Comparison of ENCODE assay signal across 21 mouse cellular contexts in genomic region chr17:56999414-56999813, GRCm38 (mm10). TPM values are rescaled to one million over a fixed set of nuclear protein-coding genes. Genes with fewer than 3 reads are reported as not detected.
DNase-seq lines count a peak whose midpoint lies in the region; TF ChIP-seq lines count a peak whose summit lies in the region.
"Had no signal": no experiment of that assay in that cellular context is flagged by ENCODE, and none has a peak within 500 bp of the region (broad histone marks: within the 10 kb centered on the region; RNA-seq: fewer than 3 reads in every experiment).

No protein-coding gene starts in this region.

- no peaks in the 10 kb centered on the region for H3K79me2 ChIP-seq in myocyte (ENCODE audit: control insufficient read depth, insufficient read depth)

- H3K4me2 ChIP-seq in myocyte (ENCODE audit: low read depth), result no peak overlapping the region
- H3K4me2 ChIP-seq: embryonic facial prominence, embryonic 12.5 days; forebrain, embryonic 15.5 days; heart, embryonic 11.5 days; heart, embryonic 15.5 days; hindbrain, embryonic 14.5 days; intestine, embryonic 15.5 days had no signal

- no peak for TF ChIP-seq POLR2A in myocyte (IDR thresholded peaks at IDR 0.05; ENCODE audit: insufficient read length, low read depth)

- H3ac ChIP-seq in myocyte (ENCODE audit: control insufficient read depth, insufficient read length), result no peak overlapping the region

- no peaks in the 10 kb centered on the region for H3K36me3 ChIP-seq in myocyte (ENCODE audit: control insufficient read depth, insufficient read depth)

- H3K27me3 ChIP-seq in myocyte (ENCODE audit: control insufficient read depth, insufficient read depth, insufficient read length), result no peaks in the 10 kb centered on the region
- H3K27me3 ChIP-seq: embryonic facial prominence, embryonic 12.5 days; forebrain, embryonic 15.5 days; heart, embryonic 15.5 days; intestine, embryonic 15.5 days had no signal

- DNase-seq in adrenal gland, adult 2 months, result peak; percentile 77
- no peak for DNase-seq in adrenal gland, adult 8-10 months
- DNase-seq in heart, adult 11 months, result peak; percentile 87
- no peak for DNase-seq in heart, adult 8-10 months (ENCODE audit: low spot score)
- peak; percentile 37 for DNase-seq in ovary, postnatal 36 days (ENCODE audit: low spot score)
- no peak for DNase-seq in ovary, postnatal 14 days (ENCODE audit: low spot score)
- no peak for DNase-seq in kidney, adult 8-10 months
- DNase-seq: gastrocnemius, postnatal 36 days; heart, adult 18-20 months; kidney, adult 18-20 months had no signal

- H3K4me3 ChIP-seq in myocyte, result no peak overlapping the region
- H3K4me3 ChIP-seq: embryonic facial prominence, embryonic 12.5 days; forebrain, embryonic 15.5 days; heart, embryonic 15.5 days; hindbrain, embryonic 10.5 days; intestine, embryonic 15.5 days had no signal

TF ChIP-seq in myocyte, 11 proteins besides CTCF, POLR2A, EP300 and RAD21:
- TF ChIP-seq TCF12 (IDR thresholded peaks at IDR 0.05; ENCODE audit: insufficient read depth, poor library complexity, severe bottlenecking), result no peak
- no peak for TF ChIP-seq MAX (IDR thresholded peaks at IDR 0.05; ENCODE audit: low read depth)
- no peak for TF ChIP-seq SRF (IDR thresholded peaks at IDR 0.05; ENCODE audit: control insufficient read depth, insufficient read length, low read depth)
- TF ChIP-seq CEBPB (IDR thresholded peaks at IDR 0.05; ENCODE audit: insufficient read depth, poor library complexity, severe bottlenecking), result no peak
- TF ChIP-seq MYOG (IDR thresholded peaks at IDR 0.05; ENCODE audit: control insufficient read depth in 1 of 3, insufficient read depth in 1 of 3, insufficient read length in 2 of 3, low read depth in 2 of 3), result peak in 2 of 3 experiments; percentile 61 to 90
- TF ChIP-seq REST (IDR thresholded peaks at IDR 0.05; ENCODE audit: insufficient read depth, insufficient read length), result no peak
- TF ChIP-seq POLR2AphosphoS2 (IDR thresholded peaks at IDR 0.05; ENCODE audit: insufficient read length, low read depth), result no peak
- no peak for TF ChIP-seq USF1 (IDR thresholded peaks at IDR 0.05; ENCODE audit: low read depth)
- no peak for TF ChIP-seq E2F4 (IDR thresholded peaks at IDR 0.05; ENCODE audit: insufficient read depth)
- TF ChIP-seq TCF3 (IDR thresholded peaks at IDR 0.05; ENCODE audit: insufficient read length, low read depth), result peak; percentile 33
- TF ChIP-seq MYOD1 (IDR thresholded peaks at IDR 0.05; ENCODE audit: control insufficient read depth in 1 of 3, insufficient read length in 2 of 3, low read depth in 2 of 3), result peak in 2 of 3 experiments; percentile 58 to 81

RNA-seq across cellular contexts. Expression of gene Pspn, which starts 0.4 kb away (rescaled TPM):
- not detected for total RNA-seq in adrenal gland, adult 2 months (2021)
- polyA plus RNA-seq in adrenal gland, adult 2 months (2012; rRNA removed), result 1.9 TPM in 2 replicates
- total RNA-seq in adrenal gland, adult 8-10 months (2022), result 1 to 10 TPM in 2 of 4 experiments, not detected in 2; 2.1 to 2.8 TPM
- not detected for total RNA-seq in heart, adult 8-10 months (2022)
- 1.1 TPM for polyA plus RNA-seq in myocyte (2012; fragmentation: generic; extraction: Trizol)
- total RNA-seq: gastrocnemius, adult 8-10 months; gastrocnemius, postnatal 36 days; heart, adult 18-20 months; heart, postnatal 25 days had no signal
- polyA plus RNA-seq: embryonic facial prominence, embryonic 12.5 days; heart, embryonic 15.5 days; hindbrain, embryonic 10.5 days had no signal

RNA-seq across cellular contexts. Expression of gene Alkbh7, which starts 2.3 kb away (rescaled TPM):
- 10 to 100 TPM; 58.3 to 81.0 TPM for total RNA-seq in adrenal gland, adult 2 months (2021)
- polyA plus RNA-seq in adrenal gland, adult 2 months (2012; rRNA removed), result 182 and 186 TPM in 2 replicates
- total RNA-seq in adrenal gland, adult 8-10 months (2022), result 10 to 100 TPM; 69.8 to 87.3 (median 77.2) TPM
- 10 to 100 TPM; 68.0 to 76.3 (median 74.3) TPM for total RNA-seq in heart, adult 8-10 months (2022)
- polyA plus RNA-seq in myocyte (2012; fragmentation: generic; extraction: Trizol), result 61.9 TPM

RNA-seq across cellular contexts. Expression of gene Clpp, which starts 9.3 kb away (rescaled TPM):
- total RNA-seq in adrenal gland, adult 2 months (2021), result 100 to 1,000 TPM; 118 to 140 TPM
- polyA plus RNA-seq in adrenal gland, adult 2 months (2012; rRNA removed), result 378 and 412 TPM in 2 replicates
- 100 to 1,000 TPM; 112 to 127 (median 116) TPM for total RNA-seq in adrenal gland, adult 8-10 months (2022)
- 10 to 100 TPM; 77.9 to 82.7 (median 80.2) TPM for total RNA-seq in heart, adult 8-10 months (2022)
- polyA plus RNA-seq in myocyte (2012; fragmentation: generic; extraction: Trizol), result 154 TPM

RNA-seq across cellular contexts. Expression of gene Gtf2f1, which starts 11.7 kb away (rescaled TPM):
- total RNA-seq in adrenal gland, adult 2 months (2021), result 10 to 100 TPM; 55.8 to 57.3 TPM
- polyA plus RNA-seq in adrenal gland, adult 2 months (2012; rRNA removed), result 23.8 and 28.5 TPM in 2 replicates
- 10 to 100 TPM; 45.6 to 68.2 (median 54.2) TPM for total RNA-seq in adrenal gland, adult 8-10 months (2022)
- 10 to 100 TPM; 17.7 to 25.1 (median 20.6) TPM for total RNA-seq in heart, adult 8-10 months (2022)
- 61.6 TPM for polyA plus RNA-seq in myocyte (2012; fragmentation: generic; extraction: Trizol)

RNA-seq across cellular contexts. Expression of gene Gm17949, which starts 11.9 kb away (rescaled TPM):
- total RNA-seq in adrenal gland, adult 2 months (2021), result not detected
- polyA plus RNA-seq in adrenal gland, adult 2 months (2012; rRNA removed), result not detected in 2 replicates
- total RNA-seq in adrenal gland, adult 8-10 months (2022), result under 1 TPM; 0.29 to 0.80 (median 0.45) TPM
- under 1 TPM in 2 of 4 experiments, not detected in 2; 0.37 to 0.60 TPM for total RNA-seq in heart, adult 8-10 months (2022)
- polyA plus RNA-seq in myocyte (2012; fragmentation: generic; extraction: Trizol), result 0.04 TPM
- total RNA-seq: gastrocnemius, postnatal 36 days; heart, adult 18-20 months; heart, postnatal 25 days had no signal
- polyA plus RNA-seq: C2C12 had no signal

Comparison
In these comparisons a context has a peak if more than half of its experiments do, and no peak if none do; other contexts are left out.
1. DNase-seq: peak in adrenal gland, adult 2 months (single experiment), heart, adult 11 months (single experiment) and ovary, postnatal 36 days (single experiment); none in adrenal gland, adult 8-10 months (single experiment), heart, adult 8-10 months (single experiment), ovary, postnatal 14 days (single experiment) and kidney, adult 8-10 months (0 of 2).